Mouse (Mus musculus): Measurements from ENCODE around the gene C1qtnf6.

- TF ChIP-seq CTCF (IDR thresholded peaks at IDR 0.05; ENCODE audit: low read depth) (no peak), EP300 (IDR thresholded peaks at IDR 0.05; ENCODE audit: low read depth) (no peak)
Measured at GRCm38 (mm10) chr15:78505541-78505940, 25.7 kb downstream of the C1qtnf6 start.
